Mouse (Mus musculus): Measurements from ENCODE around the gene Cttnbp2. TPM values are rescaled to one million over a fixed set of nuclear protein-coding genes. Genes with fewer than 3 reads are reported as not detected.

The Cttnbp2 gene
- polyA plus RNA-seq, 1 experiment from 2014 or later, result 42.6 TPM

DNA sequence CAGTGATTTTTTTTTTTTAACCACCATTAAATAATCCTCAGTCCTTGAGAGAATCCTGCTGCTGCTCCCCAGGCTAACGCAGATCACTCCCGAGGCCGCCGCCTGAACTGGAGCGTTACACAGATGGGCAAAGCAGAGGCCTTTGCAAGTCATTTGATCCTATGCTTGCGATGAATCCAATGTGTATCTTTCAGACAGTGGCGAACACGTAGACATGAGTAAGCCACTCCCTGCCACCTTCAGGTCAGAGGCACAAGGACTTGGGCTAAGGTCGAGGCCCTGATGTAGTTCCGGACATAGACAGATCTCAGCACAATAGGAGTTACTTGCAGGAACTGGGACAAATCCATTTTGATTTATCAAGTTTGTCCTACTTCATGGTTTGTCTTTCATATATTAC, 49.0 kb downstream of the Cttnbp2 start:
- Histone ChIP-seq H3K27ac (replicated peaks) (0 out of 2 replicates have a peak overlapping the region, but pooled peaks have one; percentile 10), H3K4me1 (replicated peaks) (peaks cover 40% of the 10 kb centered on the region), H3K36me3 (no peaks in the 10 kb centered on the region), H3K4me3 (no peak overlapping the region), H3K9ac (no peak overlapping the region), H3K9me3 (no peaks in the 10 kb centered on the region), H3K4me2 (no peak overlapping the region), H3K27me3 (no peaks in the 10 kb centered on the region)
- 65% methylated on average over 10 of the region's 10 CpGs for WGBS
- ATAC-seq (ENCODE audit: low read depth), result no peak

DNA sequence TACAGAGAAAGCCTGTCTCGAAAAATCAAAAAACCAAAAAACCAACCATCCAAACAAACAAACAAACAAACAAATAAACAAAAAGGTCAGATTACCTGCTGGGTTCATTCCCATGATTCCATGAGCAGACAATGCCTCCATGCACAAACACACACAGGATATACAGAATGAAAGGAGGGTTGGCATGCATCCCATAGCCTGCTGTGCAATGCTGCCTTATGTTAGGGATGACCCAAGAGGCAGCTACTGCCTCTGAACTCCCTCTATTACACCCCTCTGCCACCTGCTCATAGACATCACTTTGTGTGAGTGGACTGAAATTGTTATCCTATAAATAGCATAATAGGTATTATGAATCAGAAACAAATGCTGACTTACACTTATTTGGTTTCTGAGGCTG, 55.0 kb downstream of the Cttnbp2 start:
- Histone ChIP-seq H3K36me3 (no peaks in the 10 kb centered on the region), H3K4me3 (no peak overlapping the region), H3K27ac (replicated peaks) (no peak overlapping the region), H3K9me3 (no peaks in the 10 kb centered on the region), H3K4me1 (replicated peaks) (no peaks in the 10 kb centered on the region; the same call in 1 of the 2 replicates), H3K4me2 (no peak overlapping the region), H3K9ac (no peak overlapping the region), H3K27me3 (no peaks in the 10 kb centered on the region)
- no peak for ATAC-seq (ENCODE audit: low read depth)
- WGBS, result 87% methylated on average over 1 of the region's 1 CpGs

DNA sequence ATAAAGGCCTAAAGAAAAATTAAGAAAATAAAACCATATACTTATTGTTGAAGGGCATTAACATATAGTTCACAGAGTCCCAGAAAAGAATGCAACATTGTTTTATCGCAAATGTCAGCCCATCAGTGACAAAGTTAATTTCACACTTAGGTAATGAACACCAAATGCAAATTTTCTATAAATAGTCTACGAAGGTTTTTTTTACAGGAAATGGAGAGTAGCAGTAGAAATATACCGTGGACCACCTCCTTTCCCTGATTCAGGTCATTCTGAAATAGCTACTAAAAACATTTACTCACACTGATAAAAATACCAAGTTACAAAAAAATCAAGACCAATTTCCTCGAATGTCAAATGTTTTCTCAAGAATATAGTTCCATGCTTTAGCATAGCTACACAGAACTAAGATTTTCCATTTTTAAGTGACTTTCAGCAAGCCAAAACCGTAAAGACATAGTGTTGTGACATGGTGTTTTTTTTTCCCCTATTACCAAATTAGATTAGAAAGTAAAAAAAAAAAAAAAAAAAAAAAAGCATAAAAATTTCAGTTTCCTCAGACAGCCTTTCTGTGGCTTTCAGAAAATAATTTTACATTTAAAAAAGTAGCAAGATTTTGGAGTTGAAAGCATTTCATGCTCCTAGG, 64.0 kb downstream of the Cttnbp2 start:
- H3K4me3 ChIP-seq, result no peak overlapping the region
- H3K27ac ChIP-seq (replicated peaks), result no peak overlapping the region
- no peak overlapping the region for H3K9ac ChIP-seq
- H3K36me3 ChIP-seq, result no peaks in the 10 kb centered on the region
- no peaks in the 10 kb centered on the region for H3K9me3 ChIP-seq
- peaks cover 26% of the 10 kb centered on the region for H3K4me1 ChIP-seq (replicated peaks)
- 81% methylated on average over 5 of the region's 5 CpGs for WGBS
- no peaks in the 10 kb centered on the region for H3K27me3 ChIP-seq
- no peak for ATAC-seq (ENCODE audit: low read depth)
- H3K4me2 ChIP-seq, result no peak overlapping the region

DNA sequence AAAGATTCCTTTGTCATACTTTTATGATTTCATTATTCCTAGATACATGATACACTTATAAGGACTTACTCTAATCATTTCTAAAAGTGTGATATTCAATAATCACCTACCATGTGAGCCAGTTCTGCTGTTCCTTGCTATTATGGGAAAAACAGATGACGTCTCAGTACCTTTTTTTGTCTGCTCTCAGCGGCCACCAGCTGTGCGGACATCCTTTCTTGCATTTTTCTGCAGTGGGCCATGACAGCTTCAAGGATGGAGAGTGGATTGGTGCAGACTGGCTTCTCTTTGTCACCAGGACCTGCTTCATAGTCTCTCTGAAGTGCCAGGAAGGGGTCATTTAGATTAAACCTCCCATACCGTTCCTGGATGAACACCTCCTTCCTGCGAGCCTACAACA, 66.6 kb downstream of the Cttnbp2 start:
- peak overlapping the region; percentile 63 for H3K27ac ChIP-seq (replicated peaks)

DNA sequence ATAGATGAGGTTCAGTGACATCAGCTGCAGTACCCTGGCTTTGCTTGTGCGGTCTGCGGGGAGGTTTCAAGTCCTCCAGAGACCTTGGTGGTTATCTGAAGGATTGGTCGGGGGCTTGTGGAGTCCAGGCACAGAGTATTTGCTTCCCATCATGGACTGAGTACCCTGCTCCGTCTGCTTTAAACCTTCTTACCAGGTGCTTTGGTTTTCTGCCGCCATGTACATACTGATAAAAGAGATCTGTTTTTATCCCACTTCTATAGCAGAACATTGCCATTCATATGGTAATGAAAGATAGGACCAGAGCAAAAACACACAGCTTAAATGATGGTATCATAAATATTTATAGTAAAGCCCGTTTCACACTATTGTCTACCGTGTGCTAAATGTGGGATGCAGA, 67.7 kb downstream of the Cttnbp2 start:
- Histone ChIP-seq H3K9me3 (no peaks in the 10 kb centered on the region), H3K36me3 (no peaks in the 10 kb centered on the region), H3K4me3 (no peak overlapping the region), H3K27ac (replicated peaks) (peak overlapping the region; percentile 89), H3K4me2 (0 out of 2 replicates have a peak overlapping the region, but pooled peaks have one; percentile 5), H3K9ac (no peak overlapping the region), H3K4me1 (replicated peaks) (peaks cover 30% of the 10 kb centered on the region), H3K27me3 (no peaks in the 10 kb centered on the region)
- 24% methylated on average over 7 of the region's 7 CpGs for WGBS
- ATAC-seq (ENCODE audit: low read depth), result peak; percentile 73

More for the DNA sequence above, 66.6 kb downstream of the Cttnbp2 start:
- WGBS, result 59% methylated on average over 5 of the region's 5 CpGs
- no peaks in the 10 kb centered on the region for H3K36me3 ChIP-seq
- peaks cover 30% of the 10 kb centered on the region for H3K4me1 ChIP-seq (replicated peaks)
- no peak for ATAC-seq (ENCODE audit: low read depth)
- no peak overlapping the region for H3K4me2 ChIP-seq
- H3K9me3 ChIP-seq, result no peaks in the 10 kb centered on the region
- no peaks in the 10 kb centered on the region for H3K27me3 ChIP-seq
- no peak overlapping the region for H3K4me3 ChIP-seq
- no peak overlapping the region for H3K9ac ChIP-seq

DNA sequence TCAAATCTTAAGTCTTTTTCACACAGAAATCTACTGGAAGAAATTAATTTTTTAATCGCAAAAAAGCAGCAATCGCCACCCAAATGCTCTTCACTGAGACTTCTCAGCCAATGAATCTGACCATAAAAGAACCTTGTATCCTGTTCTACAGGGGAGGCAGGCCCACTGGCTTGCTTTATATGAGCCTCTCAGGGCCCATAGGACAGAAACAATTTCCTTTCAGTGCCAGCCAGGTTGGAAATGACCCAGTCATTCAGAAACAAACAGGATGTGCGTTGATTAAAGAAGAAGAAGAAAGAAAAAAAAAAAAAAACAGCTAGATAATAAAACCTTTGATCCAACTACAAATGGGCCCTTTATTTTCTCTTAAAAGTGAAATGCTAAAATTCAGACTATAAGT, 68.3 kb downstream of the Cttnbp2 start:
- Histone ChIP-seq H3K9me3 (no peaks in the 10 kb centered on the region), H3K9ac (no peak overlapping the region), H3K4me2 (no peak overlapping the region), H3K4me3 (no peak overlapping the region), H3K36me3 (no peaks in the 10 kb centered on the region), H3K27me3 (no peaks in the 10 kb centered on the region), H3K4me1 (replicated peaks) (peaks cover 30% of the 10 kb centered on the region), H3K27ac (replicated peaks) (peak overlapping the region; percentile 89)
- whole genome bisulfite sequencing, result 22% methylated on average over 3 of the region's 3 CpGs
- peak; percentile 83 for ATAC-seq (ENCODE audit: low read depth)

DNA sequence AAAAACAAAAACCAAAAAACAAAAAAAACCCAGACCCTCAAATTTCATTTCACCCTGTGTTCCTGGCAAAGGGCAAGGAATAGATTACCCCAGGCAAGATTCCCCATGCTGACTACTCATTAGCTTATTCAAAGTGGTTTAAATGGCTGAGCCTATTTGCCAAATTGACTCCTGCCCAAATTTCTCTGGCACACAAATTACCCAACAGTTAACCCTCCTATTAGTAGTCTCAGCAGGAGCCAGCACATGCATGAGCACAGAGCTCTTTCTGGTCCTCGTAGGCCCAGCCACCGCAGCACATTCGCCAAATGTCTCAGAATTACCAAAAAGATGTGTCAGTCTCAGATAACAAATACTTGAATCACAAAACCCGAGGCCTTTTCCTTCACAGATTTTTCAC, 68.9 kb downstream of the Cttnbp2 start:
- Histone ChIP-seq H3K4me3 (no peak overlapping the region), H3K9ac (no peak overlapping the region), H3K4me2 (no peak overlapping the region), H3K27ac (replicated peaks) (peak overlapping the region; percentile 89), H3K36me3 (no peaks in the 10 kb centered on the region), H3K4me1 (replicated peaks) (peaks cover 30% of the 10 kb centered on the region), H3K9me3 (no peaks in the 10 kb centered on the region), H3K27me3 (no peaks in the 10 kb centered on the region)
- ATAC-seq (ENCODE audit: low read depth), result peak; percentile 83
- WGBS, result 14% methylated on average over 4 of the region's 4 CpGs

DNA sequence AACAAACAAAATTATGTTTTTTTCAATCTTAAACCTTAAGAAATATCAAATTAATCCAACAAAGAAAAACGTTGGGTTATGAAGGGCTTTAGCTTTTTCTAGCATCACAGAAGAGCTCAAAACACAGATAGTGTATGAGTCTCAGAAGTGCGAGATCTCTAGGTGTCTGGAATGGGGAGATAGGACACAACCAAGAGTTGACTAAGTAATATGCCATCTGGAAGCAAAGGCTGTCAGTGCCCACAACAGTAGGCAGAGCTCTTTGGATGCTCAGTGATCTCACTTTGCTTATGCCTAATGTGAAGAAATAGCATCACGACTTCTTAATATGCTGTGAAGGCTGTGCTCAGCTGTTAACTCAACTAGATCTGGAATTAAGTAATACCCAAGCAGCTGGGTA, 72.3 kb downstream of the Cttnbp2 start:
- Histone ChIP-seq H3K4me2 (no peak overlapping the region), H3K9me3 (no peaks in the 10 kb centered on the region), H3K27ac (replicated peaks) (no peak overlapping the region)

DNA sequence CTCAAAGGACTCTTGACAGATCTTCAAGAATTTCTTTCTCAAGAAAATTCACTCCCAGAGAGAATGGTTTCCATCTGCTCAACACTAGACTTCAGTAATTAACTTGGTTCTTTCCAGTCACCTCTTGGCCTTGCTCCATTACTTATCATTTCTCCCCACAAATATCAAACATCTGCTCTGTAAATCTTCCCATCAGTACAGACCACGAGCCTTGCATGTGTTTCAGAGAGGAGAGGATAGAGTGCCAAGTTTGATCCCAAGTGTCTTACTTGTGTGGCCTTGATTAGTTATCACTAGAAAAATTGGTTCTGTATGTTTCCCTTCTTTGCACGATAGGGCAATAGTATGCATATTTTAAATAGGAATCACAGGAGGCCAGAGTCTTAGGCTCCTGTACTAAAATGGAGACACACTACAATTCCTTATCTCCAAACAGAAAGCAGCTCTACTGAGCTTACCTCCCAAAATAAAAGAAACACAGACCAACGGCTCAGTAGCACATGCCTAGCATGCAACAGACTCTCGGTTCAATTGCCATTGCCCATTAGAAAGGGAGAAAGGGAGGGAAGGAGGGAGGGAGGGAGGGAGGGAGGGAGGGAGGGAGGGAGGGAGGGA, 73.6 kb downstream of the Cttnbp2 start:
- Histone ChIP-seq H3K9me3 (no peaks in the 10 kb centered on the region), H3K27ac (replicated peaks) (no peak overlapping the region), H3K36me3 (no peaks in the 10 kb centered on the region), H3K4me3 (no peak overlapping the region), H3K4me1 (replicated peaks) (peaks cover 7% of the 10 kb centered on the region), H3K9ac (no peak overlapping the region), H3K27me3 (no peaks in the 10 kb centered on the region), H3K4me2 (no peak overlapping the region)
- WGBS, result 64% methylated on average over 4 of the region's 4 CpGs
- no peak for ATAC-seq (ENCODE audit: low read depth)

More for the DNA sequence above, 72.3 kb downstream of the Cttnbp2 start:
- ATAC-seq (ENCODE audit: low read depth), result no peak
- no peak overlapping the region for H3K9ac ChIP-seq
- H3K36me3 ChIP-seq, result no peaks in the 10 kb centered on the region
- no peak overlapping the region for H3K4me3 ChIP-seq
- H3K27me3 ChIP-seq, result no peaks in the 10 kb centered on the region
- WGBS, result 78% methylated on average over 3 of the region's 3 CpGs
- H3K4me1 ChIP-seq (replicated peaks), result peaks cover 18% of the 10 kb centered on the region

GRCm38 (mm10) chr6:18436127-18436812, 78.4 kb downstream of the Cttnbp2 start:
- no peak overlapping the region for H3K9ac ChIP-seq
- no peaks in the 10 kb centered on the region for H3K27me3 ChIP-seq
- H3K4me2 ChIP-seq, result no peak overlapping the region
- no peak overlapping the region for H3K27ac ChIP-seq (replicated peaks)
- H3K4me1 ChIP-seq (replicated peaks), result peaks cover 8% of the 10 kb centered on the region
- H3K4me3 ChIP-seq, result no peak overlapping the region
- H3K36me3 ChIP-seq, result peaks cover 16% of the 10 kb centered on the region
- H3K9me3 ChIP-seq, result no peaks in the 10 kb centered on the region
- ATAC-seq (ENCODE audit: low read depth), result no peak
- WGBS, result 66% methylated on average over 4 of the region's 4 CpGs

DNA sequence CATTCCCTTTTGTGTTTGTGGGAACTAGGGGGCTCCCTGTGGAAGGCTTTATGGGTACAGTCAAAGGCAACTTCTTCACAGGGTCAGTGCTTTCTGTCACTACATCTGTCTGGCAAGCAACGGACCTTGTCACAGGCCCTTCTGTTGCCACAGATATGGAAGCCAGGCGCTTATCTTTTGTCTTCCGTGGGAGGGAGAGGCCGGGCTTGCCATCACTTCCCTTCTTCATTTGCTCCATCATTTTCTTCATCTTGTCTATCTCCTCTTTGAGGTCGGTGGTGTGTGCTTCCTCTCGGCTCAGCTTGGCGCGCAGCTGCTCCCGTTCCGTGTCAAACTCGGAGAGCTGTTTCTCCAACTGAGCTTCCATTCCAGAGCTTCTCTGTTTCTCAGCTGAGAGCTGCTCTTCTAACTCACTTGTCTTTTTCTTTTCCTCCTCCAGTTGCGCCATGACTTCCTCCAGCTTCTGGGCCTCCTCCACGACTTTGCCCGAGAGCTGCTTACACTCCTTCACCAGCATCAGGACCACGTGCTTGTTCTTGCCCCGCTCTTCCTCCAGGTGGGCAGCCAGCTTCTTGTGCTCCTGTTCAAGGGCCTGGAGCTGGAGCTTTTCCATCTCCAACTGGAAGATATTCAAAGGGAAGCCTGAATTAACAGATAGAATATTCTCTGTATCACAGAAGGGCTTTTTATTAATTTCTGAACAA, 79.7 kb downstream of the Cttnbp2 start:
- Histone ChIP-seq H3K4me2 (no peak overlapping the region), H3K9ac (no peak overlapping the region), H3K4me3 (no peak overlapping the region), H3K4me1 (replicated peaks) (peaks cover 8% of the 10 kb centered on the region), H3K9me3 (no peaks in the 10 kb centered on the region), H3K36me3 (peaks cover 16% of the 10 kb centered on the region), H3K27ac (replicated peaks) (no peak overlapping the region), H3K27me3 (no peaks in the 10 kb centered on the region)
- ATAC-seq (ENCODE audit: low read depth), result no peak
- WGBS, result 93% methylated on average over 16 of the region's 16 CpGs

GRCm38 (mm10) chr6:18434355-18434754, 80.3 kb downstream of the Cttnbp2 start:
- 86% methylated on average over 8 of the region's 8 CpGs for WGBS
- Histone ChIP-seq H3K4me3 (no peak overlapping the region), H3K9me3 (no peaks in the 10 kb centered on the region), H3K36me3 (peaks cover 16% of the 10 kb centered on the region), H3K4me1 (replicated peaks) (peaks cover 8% of the 10 kb centered on the region), H3K9ac (no peak overlapping the region), H3K27me3 (no peaks in the 10 kb centered on the region), H3K27ac (replicated peaks) (no peak overlapping the region), H3K4me2 (no peak overlapping the region)
- no peak for ATAC-seq (ENCODE audit: low read depth)
